Mouse (Mus musculus) urinary bladder, adult 18-20 months (tissue): ENCODE results near the gene Faim2.

Source experiments
- DNase-seq, 2 experiments: peaks; one replicate each; pipeline ENCODE4 v3.0.0; 2022; ENCODE audit warnings: low spot score in 2 of 2, mixed read lengths in 2 of 2

Faim2 gene

GRCm38 (mm10) chr15:99527629-99528353 is at the start of gene Faim2:
TSS of gene Faim2 (minus strand) at chr15:99528165.
- DNase-seq: no peak

GRCm38 (mm10) chr15:99569123-99569522 is 41.2 kb upstream of the Faim2 start:
- no peak for DNase-seq

- DNase-seq: no peak
These were observed 40.7 kb upstream of the Faim2 start for GRCm38 (mm10) chr15:99568682-99569081.

GRCm38 (mm10) chr15:99567371-99567770 is 39.4 kb upstream of the Faim2 start:
- DNase-seq: no peak

- no peak for DNase-seq
These were observed 32.3 kb upstream of the Faim2 start for GRCm38 (mm10) chr15:99560246-99560645.

- DNase-seq: no peak
These were observed 31.0 kb upstream of the Faim2 start for GRCm38 (mm10) chr15:99558947-99559346.

GRCm38 (mm10) chr15:99553767-99554166 is 25.8 kb upstream of the Faim2 start:
- no peak for DNase-seq

- DNase-seq: no peak
These were observed 21.9 kb upstream of the Faim2 start for GRCm38 (mm10) chr15:99549901-99550300.

GRCm38 (mm10) chr15:99547732-99548131 is 19.8 kb upstream of the Faim2 start:
- no peak for DNase-seq

- DNase-seq: no peak
These were observed 18.6 kb upstream of the Faim2 start for GRCm38 (mm10) chr15:99546596-99546995.

- no peak for DNase-seq
These were observed 16.1 kb upstream of the Faim2 start for GRCm38 (mm10) chr15:99544047-99544446.

- no peak for DNase-seq
These were observed 11.9 kb upstream of the Faim2 start for GRCm38 (mm10) chr15:99539891-99540290.

- no peak for DNase-seq
These were observed 9.2 kb upstream of the Faim2 start for GRCm38 (mm10) chr15:99536889-99537862.

GRCm38 (mm10) chr15:99532023-99532422 is 4.1 kb upstream of the Faim2 start:
- DNase-seq: no peak

- DNase-seq: no peak
These were observed 3.2 kb upstream of the Faim2 start for GRCm38 (mm10) chr15:99531146-99531545.

- DNase-seq: no peak
These were observed 1.3 kb downstream of the Faim2 start for GRCm38 (mm10) chr15:99526681-99527080.

- DNase-seq: no peak
These were observed 7.7 kb downstream of the Faim2 start for GRCm38 (mm10) chr15:99520306-99520705.

GRCm38 (mm10) chr15:99519626-99520025 is 8.3 kb downstream of the Faim2 start:
- no peak for DNase-seq

GRCm38 (mm10) chr15:99517715-99518114 is 10.2 kb downstream of the Faim2 start:
- no peak for DNase-seq

GRCm38 (mm10) chr15:99516715-99517114 is 11.2 kb downstream of the Faim2 start:
- no peak for DNase-seq

GRCm38 (mm10) chr15:99511797-99512525 is 16.0 kb downstream of the Faim2 start:
- DNase-seq: no peak

GRCm38 (mm10) chr15:99510621-99511020 is 17.3 kb downstream of the Faim2 start:
- DNase-seq: no peak
